Comparison of ENCODE assay signal across 9 mouse cellular contexts in genomic region chr11:50767039-50767438, GRCm38 (mm10).
A peak's percentile ranks its signal among the peaks of the same experiment; 100 is the strongest.
DNase-seq lines count a peak whose midpoint lies in the region; ATAC-seq and TF ChIP-seq lines count a peak whose summit lies in the region.
"Had no signal": no experiment of that assay in that cellular context is flagged by ENCODE, and none has a peak within 500 bp of the region (broad histone marks: within the 10 kb centered on the region; RNA-seq: fewer than 3 reads in every experiment).

No protein-coding gene starts in this region.

- no peaks in the 10 kb centered on the region for H3K27me3 ChIP-seq in hindbrain, embryonic 11.5 days (ENCODE audit: control insufficient read depth, insufficient read depth, low read length)
- H3K27me3 ChIP-seq in hindbrain, embryonic 14.5 days (ENCODE audit: control insufficient read depth, insufficient read depth, low read length): no peaks in the 10 kb centered on the region
- no peaks in the 10 kb centered on the region for H3K27me3 ChIP-seq in ES-Bruce4 (ENCODE audit: control insufficient read depth, insufficient read depth, low read length, poor library complexity, severe bottlenecking)
- H3K27me3 ChIP-seq: neural tube, embryonic 13.5 days had no signal

- no peak overlapping the region for H3K9ac ChIP-seq in hindbrain, embryonic 11.5 days (ENCODE audit: low read depth, low read length)
- H3K9ac ChIP-seq in hindbrain, embryonic 14.5 days: no peak overlapping the region
- no peak overlapping the region for H3K9ac ChIP-seq in ES-Bruce4 (ENCODE audit: low read depth, poor library complexity, severe bottlenecking)
- H3K9ac ChIP-seq: neural tube, embryonic 13.5 days had no signal

- H3K36me3 ChIP-seq in hindbrain, embryonic 11.5 days (ENCODE audit: control insufficient read depth, insufficient read depth, low read length): no peaks in the 10 kb centered on the region
- H3K36me3 ChIP-seq in hindbrain, embryonic 14.5 days (replicated peaks; ENCODE audit: control insufficient read depth, insufficient read depth): no peaks in the 10 kb centered on the region
- H3K36me3 ChIP-seq in ES-Bruce4 (ENCODE audit: control insufficient read depth, insufficient read depth, low read length, poor library complexity, severe bottlenecking): no peaks in the 10 kb centered on the region
- H3K36me3 ChIP-seq: neural tube, embryonic 13.5 days had no signal

- no peak for TF ChIP-seq EP300 in ES-Bruce4 (IDR thresholded peaks at IDR 0.05; ENCODE audit: insufficient read depth, low read depth, low read length)

- peak; percentile 70 for TF ChIP-seq CTCF in ES-Bruce4 (IDR thresholded peaks at IDR 0.05; ENCODE audit: low read depth, low read length)

- H3K4me1 ChIP-seq in hindbrain, embryonic 11.5 days (replicated peaks; ENCODE audit: control insufficient read depth, insufficient read depth, low read length): no peaks in the 10 kb centered on the region
- H3K4me1 ChIP-seq in hindbrain, embryonic 14.5 days (replicated peaks; ENCODE audit: control insufficient read depth, insufficient read depth, low read length): 0 out of 2 replicates have a peak, but pooled peaks cover 4% of the 10 kb centered on the region
- no peaks in the 10 kb centered on the region for H3K4me1 ChIP-seq in ES-Bruce4 (ENCODE audit: control insufficient read depth, insufficient read depth, low read length)

- H3K9me3 ChIP-seq in hindbrain, embryonic 11.5 days (ENCODE audit: control insufficient read depth, low read length): no peaks in the 10 kb centered on the region
- H3K9me3 ChIP-seq in hindbrain, embryonic 14.5 days (ENCODE audit: control insufficient read depth, low read length): no peaks in the 10 kb centered on the region
- no peaks in the 10 kb centered on the region for H3K9me3 ChIP-seq in ES-Bruce4 (replicated peaks; ENCODE audit: control insufficient read depth, insufficient read depth, low read length, poor library complexity, severe bottlenecking)
- H3K9me3 ChIP-seq: neural tube, embryonic 13.5 days had no signal

- TF ChIP-seq POLR2A in ES-Bruce4 (IDR thresholded peaks at IDR 0.05; ENCODE audit: insufficient read depth, low read length): no peak

- DNase-seq in hindbrain, embryonic 11.5 days (ENCODE audit: low spot score): peak; percentile 47
- DNase-seq in hindbrain, embryonic 14.5 days (ENCODE audit: low spot score): no peak
- peak; percentile 38 for DNase-seq in 3T3-L1 (ENCODE audit: low read depth, low spot score)
- peak; percentile 52 to 56 for DNase-seq in cerebellum, adult 18-20 months
- peak; percentile 65 for DNase-seq in kidney, postnatal 10 days
- DNase-seq in right cerebral cortex, postnatal 14 days: peak; percentile 55

- 20% methylated on average over 4 of the region's 4 CpGs for WGBS in hindbrain, embryonic 11.5 days
- 18% methylated on average over 4 of the region's 4 CpGs for WGBS in hindbrain, embryonic 14.5 days

- H3K27ac ChIP-seq in hindbrain, embryonic 11.5 days (ENCODE audit: low read depth, low read length): no peak overlapping the region
- no peak overlapping the region for H3K27ac ChIP-seq in hindbrain, embryonic 14.5 days
- H3K27ac ChIP-seq in ES-Bruce4 (ENCODE audit: insufficient read depth, low read length): no peak overlapping the region
- H3K27ac ChIP-seq: neural tube, embryonic 13.5 days had no signal

- no peak for ATAC-seq in hindbrain, embryonic 11.5 days (ENCODE audit: low FRiP score)
- ATAC-seq in hindbrain, embryonic 14.5 days (ENCODE audit: low FRiP score): no peak
- ATAC-seq in inflammation-experienced regulatory T-cells, adult 6 months: no peak

- no peak overlapping the region for H3K4me3 ChIP-seq in hindbrain, embryonic 11.5 days (ENCODE audit: low read depth, low read length)
- H3K4me3 ChIP-seq in hindbrain, embryonic 14.5 days (replicated peaks; ENCODE audit: low read length): no peak overlapping the region
- H3K4me3 ChIP-seq in ES-Bruce4 (ENCODE audit: low read depth, low read length): no peak overlapping the region
- H3K4me3 ChIP-seq: neural tube, embryonic 13.5 days had no signal

- H3K4me2 ChIP-seq in hindbrain, embryonic 11.5 days (replicated peaks; ENCODE audit: low read depth, low read length): no peak overlapping the region
- no peak overlapping the region for H3K4me2 ChIP-seq in hindbrain, embryonic 14.5 days (replicated peaks)
- H3K4me2 ChIP-seq: neural tube, embryonic 13.5 days had no signal
